Mouse (Mus musculus) ES-Bruce4 (cell line): ENCODE measurements at regions not wholly inside any gene's neighbourhood (a gene's known extent, or its start where the extent isn't known, plus 50 kb on each side); places are given as distances from the start of the nearest gene placed in this dataset.

Experiments
- H3K27ac ChIP-seq: 2 replicates; pipeline ENCODE4 v1.5.1; 2012; ENCODE audit warnings: low read length, inconsistent platforms; ENCODE audit not compliant: insufficient read depth
- H3K27me3 ChIP-seq: 2 replicates; pipeline ENCODE4 v1.6.1; 2012; ENCODE audit warnings: mild to moderate bottlenecking, low read length, inconsistent platforms; ENCODE audit not compliant: control insufficient read depth, poor library complexity, insufficient read depth, severe bottlenecking
- H3K36me3 ChIP-seq: 2 replicates; pipeline ENCODE4 v1.6.1; 2012; ENCODE audit warnings: inconsistent platforms, mild to moderate bottlenecking, low read length, moderate library complexity; ENCODE audit not compliant: control insufficient read depth, poor library complexity, insufficient read depth, severe bottlenecking
- H3K4me1 ChIP-seq: one replicate; pipeline ENCODE4 v1.8.1; 2011; ENCODE audit warnings: low read length; ENCODE audit not compliant: control insufficient read depth, insufficient read depth
- H3K4me3 ChIP-seq: 2 replicates; pipeline ENCODE4 v1.5.1; 2011; ENCODE audit warnings: low read depth, mild to moderate bottlenecking, low read length
- H3K9ac ChIP-seq: 2 replicates; pipeline ENCODE4 v1.6.1; 2012; ENCODE audit warnings: low read depth, mild to moderate bottlenecking, inconsistent platforms; ENCODE audit not compliant: poor library complexity, severe bottlenecking
- H3K9me3 ChIP-seq: replicated peaks from 2 replicates; pipeline ENCODE4 v1.6.1; 2012; ENCODE audit warnings: mild to moderate bottlenecking, low read length, inconsistent platforms; ENCODE audit not compliant: control insufficient read depth, poor library complexity, insufficient read depth, severe bottlenecking
- CTCF ChIP-seq: IDR thresholded peaks from one replicate; pipeline ENCODE4 v1.8.1; 2011; ENCODE audit warnings: low read depth, low read length
- EP300 ChIP-seq: IDR thresholded peaks from 2 replicates; pipeline ENCODE4 v1.6.1; 2011; ENCODE audit warnings: low read depth, low read length; ENCODE audit not compliant: insufficient read depth
- POLR2A ChIP-seq: IDR thresholded peaks from one replicate; pipeline ENCODE4 v1.8.1; 2011; ENCODE audit warnings: low read length; ENCODE audit not compliant: insufficient read depth

DNA sequence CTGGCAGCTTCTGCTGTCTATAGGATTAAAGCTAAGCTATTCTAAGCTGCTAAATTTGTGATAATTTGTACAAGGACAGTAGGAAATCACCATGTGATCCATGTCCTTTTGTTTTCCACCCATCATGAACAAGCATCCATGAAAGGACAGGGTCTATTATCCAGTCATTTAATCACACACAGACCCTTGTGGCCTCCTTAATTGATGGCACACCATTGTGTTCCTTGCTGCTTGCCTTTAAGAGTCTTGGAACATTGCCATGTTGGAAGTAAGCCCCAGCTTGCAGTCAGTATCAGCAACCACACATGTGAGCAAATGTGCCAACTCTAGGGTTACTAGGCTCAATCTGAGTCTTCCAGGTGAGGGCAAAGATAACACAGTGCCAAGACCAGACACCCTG is 608.7 kb downstream of the Hs3st4 start:
- Histone ChIP-seq H3K27ac (no peak overlapping the region), H3K9ac (no peak overlapping the region), H3K9me3 (no peaks in the 10 kb centered on the region), H3K4me1 (no peaks in the 10 kb centered on the region), H3K27me3 (no peaks in the 10 kb centered on the region), H3K4me3 (no peak overlapping the region), H3K36me3 (no peaks in the 10 kb centered on the region)
- TF ChIP-seq CTCF (no peak), POLR2A (no peak), EP300 (no peak)

GRCm38 (mm10) chr7:124593462-124593861 is 610.8 kb downstream of the Hs3st4 start:
- no peaks in the 10 kb centered on the region for H3K27me3 ChIP-seq
- no peak overlapping the region for H3K9ac ChIP-seq
- no peak overlapping the region for H3K4me3 ChIP-seq
- H3K36me3 ChIP-seq: no peaks in the 10 kb centered on the region
- no peaks in the 10 kb centered on the region for H3K4me1 ChIP-seq
- TF ChIP-seq POLR2A (no peak), EP300 (no peak), CTCF (no peak)
- no peaks in the 10 kb centered on the region for H3K9me3 ChIP-seq
- H3K27ac ChIP-seq: no peak overlapping the region

DNA sequence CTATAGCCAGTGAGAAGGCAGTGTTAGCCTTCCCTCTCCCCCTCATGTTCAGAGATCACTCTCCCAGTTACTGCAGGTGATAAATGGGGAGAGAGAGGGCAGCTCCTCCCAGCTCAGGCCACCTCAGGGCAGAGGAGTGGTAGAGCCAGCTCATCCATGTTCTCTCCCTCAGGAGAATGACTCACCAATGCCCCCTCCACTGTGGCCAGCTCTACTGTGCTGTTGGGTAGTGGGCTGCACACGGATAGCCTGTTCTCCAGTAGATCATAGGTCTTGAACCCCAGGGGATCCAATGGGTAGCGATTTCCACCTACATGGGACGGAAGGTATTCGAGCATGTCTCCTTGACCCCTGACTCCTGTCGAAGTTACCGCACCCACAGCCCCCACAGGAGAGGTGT is 618.1 kb downstream of the Hs3st4 start:
- H3K27me3 ChIP-seq: no peaks in the 10 kb centered on the region
- H3K4me1 ChIP-seq: peaks cover 3% of the 10 kb centered on the region
- TF ChIP-seq EP300 (no peak), CTCF (no peak), POLR2A (no peak)
- H3K36me3 ChIP-seq: no peaks in the 10 kb centered on the region
- no peak overlapping the region for H3K4me3 ChIP-seq
- H3K9ac ChIP-seq: no peak overlapping the region
- no peak overlapping the region for H3K27ac ChIP-seq
- no peaks in the 10 kb centered on the region for H3K9me3 ChIP-seq

- TF ChIP-seq POLR2A (no peak), CTCF (no peak), EP300 (no peak)
- Histone ChIP-seq H3K4me1 (peaks cover 4% of the 10 kb centered on the region), H3K9ac (no peak overlapping the region), H3K27ac (no peak overlapping the region), H3K9me3 (no peaks in the 10 kb centered on the region; the same call in 1 of the 2 replicates), H3K27me3 (no peaks in the 10 kb centered on the region), H3K36me3 (no peaks in the 10 kb centered on the region), H3K4me3 (no peak overlapping the region)
Measured at GRCm38 (mm10) chr7:124604581-124604980, 621.9 kb downstream of the Hs3st4 start.

DNA sequence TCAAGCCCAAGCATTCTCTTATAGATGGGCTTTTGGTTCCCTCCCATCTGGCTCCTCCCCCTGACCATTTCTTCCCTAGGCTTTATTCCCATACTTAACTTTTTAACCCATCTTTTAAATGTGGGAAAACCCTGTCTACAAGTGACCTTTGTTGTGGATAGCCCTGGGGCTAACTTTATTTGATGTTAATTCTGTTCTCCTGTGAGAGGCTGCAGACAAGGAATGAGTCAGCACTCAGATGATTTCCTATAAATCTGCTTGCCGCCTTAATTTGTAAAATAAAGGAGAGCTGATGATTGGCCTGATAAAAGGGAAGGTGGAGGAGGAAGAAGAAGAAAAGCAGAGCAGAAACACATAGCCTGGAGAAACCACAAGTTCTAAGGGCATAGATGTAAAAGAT is 623.3 kb downstream of the Hs3st4 start:
- no peak for TF ChIP-seq CTCF
- no peak for TF ChIP-seq POLR2A
- no peak for TF ChIP-seq EP300

GRCm38 (mm10) chr7:124607061-124607460 is 624.4 kb downstream of the Hs3st4 start:
- H3K27me3 ChIP-seq: no peaks in the 10 kb centered on the region
- no peaks in the 10 kb centered on the region for H3K36me3 ChIP-seq
- H3K4me3 ChIP-seq: no peak overlapping the region
- H3K9me3 ChIP-seq: peaks cover 5% of the 10 kb centered on the region
- no peak for TF ChIP-seq POLR2A
- TF ChIP-seq CTCF: no peak
- TF ChIP-seq EP300: no peak
- no peak overlapping the region for H3K27ac ChIP-seq
- no peak overlapping the region for H3K9ac ChIP-seq
- peaks cover 4% of the 10 kb centered on the region for H3K4me1 ChIP-seq

More for the DNA sequence above, 623.3 kb downstream of the Hs3st4 start:
- Histone ChIP-seq H3K4me1 (peaks cover 4% of the 10 kb centered on the region), H3K27ac (no peak overlapping the region), H3K36me3 (no peaks in the 10 kb centered on the region), H3K9me3 (no peaks in the 10 kb centered on the region; the same call in 1 of the 2 replicates), H3K27me3 (no peaks in the 10 kb centered on the region), H3K9ac (no peak overlapping the region), H3K4me3 (no peak overlapping the region)
